ENCODE assay signal across 8 mouse cellular contexts in the genomic region with DNA sequence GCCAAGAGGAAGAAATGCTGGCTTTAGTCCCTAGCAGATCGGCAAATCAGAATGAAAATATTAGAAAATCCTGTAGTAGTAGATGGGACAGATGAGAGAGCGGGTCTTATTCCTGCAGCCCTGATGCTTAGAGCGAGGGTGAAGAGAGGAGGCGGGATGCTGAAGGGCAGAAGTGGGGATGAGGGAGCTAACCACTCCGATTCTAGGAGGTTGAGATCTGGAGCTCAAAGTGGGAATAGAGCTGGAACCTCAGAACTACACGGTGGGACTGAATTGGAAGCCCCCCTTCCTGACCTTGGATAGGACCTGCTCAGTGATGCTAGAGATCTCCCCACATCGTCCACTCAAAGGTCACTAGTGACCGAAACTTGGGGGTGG. TPM values are rescaled to one million over a fixed set of nuclear protein-coding genes. Genes with fewer than 3 reads are reported as not detected.
A peak's percentile ranks its signal among the peaks of the same experiment; 100 is the strongest.
DNase-seq lines count a peak whose midpoint lies in the region; ATAC-seq lines count a peak whose summit lies in the region.

No protein-coding gene starts in this region.

- H3K27ac ChIP-seq in heart, embryonic 15.5 days, result no peak overlapping the region
- no peak overlapping the region for H3K27ac ChIP-seq in brown adipose tissue, adult 24 weeks (replicated peaks; ENCODE audit: low read depth, low read length)
- H3K27ac ChIP-seq in forebrain, embryonic 16.5 days (ENCODE audit: low read length), result no peak overlapping the region
- no peak overlapping the region for H3K27ac ChIP-seq in midbrain, embryonic 10.5 days (replicated peaks)

- no peaks in the 10 kb centered on the region for H3K36me3 ChIP-seq in heart, embryonic 15.5 days
- H3K36me3 ChIP-seq in forebrain, embryonic 16.5 days (ENCODE audit: control insufficient read depth, insufficient read depth), result no peaks in the 10 kb centered on the region
- no peaks in the 10 kb centered on the region for H3K36me3 ChIP-seq in midbrain, embryonic 10.5 days

- no peak for ATAC-seq in heart, embryonic 15.5 days (replicated peaks; ENCODE audit: insufficient number of reproducible peaks, insufficient read depth, low FRiP score, low read depth)
- ATAC-seq in forebrain, embryonic 16.5 days, result peak; percentile 41
- no peak for ATAC-seq in granulocyte monocyte progenitor cell, adult 5-6 weeks (replicated peaks; ENCODE audit: poor library complexity, severe bottlenecking)

- peaks cover 35% of the 10 kb centered on the region for H3K27me3 ChIP-seq in heart, embryonic 15.5 days
- no peaks in the 10 kb centered on the region for H3K27me3 ChIP-seq in forebrain, embryonic 16.5 days (replicated peaks; ENCODE audit: control insufficient read depth, insufficient read depth, low read length)
- H3K27me3 ChIP-seq in midbrain, embryonic 10.5 days (ENCODE audit: low read depth, poor library complexity, severe bottlenecking), result peaks cover 41% of the 10 kb centered on the region

- no peaks in the 10 kb centered on the region for H3K9me3 ChIP-seq in heart, embryonic 15.5 days (replicated peaks)
- no peaks in the 10 kb centered on the region for H3K9me3 ChIP-seq in forebrain, embryonic 16.5 days (ENCODE audit: control insufficient read depth, low read length)
- H3K9me3 ChIP-seq in midbrain, embryonic 10.5 days (replicated peaks), result no peaks in the 10 kb centered on the region

- H3K4me1 ChIP-seq in heart, embryonic 15.5 days (replicated peaks), result peaks cover 15% of the 10 kb centered on the region
- H3K4me1 ChIP-seq in brown adipose tissue, adult 24 weeks (ENCODE audit: control insufficient read depth, insufficient read depth, insufficient read length, low read length), result no peaks in the 10 kb centered on the region
- H3K4me1 ChIP-seq in forebrain, embryonic 16.5 days (replicated peaks; ENCODE audit: control insufficient read depth, insufficient read depth, low read length), result peaks cover 10% of the 10 kb centered on the region
- peaks cover 9% of the 10 kb centered on the region for H3K4me1 ChIP-seq in midbrain, embryonic 10.5 days

- peak overlapping the region; percentile 52 for H3K9ac ChIP-seq in heart, embryonic 15.5 days
- H3K9ac ChIP-seq in forebrain, embryonic 16.5 days (replicated peaks; ENCODE audit: low read depth, low read length), result peak overlapping the region; percentile 76

- H3K4me2 ChIP-seq in heart, embryonic 15.5 days, result peak overlapping the region; percentile 99
- peak overlapping the region; percentile 98 for H3K4me2 ChIP-seq in forebrain, embryonic 16.5 days (ENCODE audit: low read length)

- WGBS in heart, embryonic 15.5 days, result 2% methylated on average over 8 of the region's 8 CpGs
- 1% methylated on average over 8 of the region's 8 CpGs for WGBS in forebrain, embryonic 16.5 days
- WGBS in midbrain, embryonic 10.5 days, result 3% methylated on average over 8 of the region's 8 CpGs

- no peak for DNase-seq in heart, postnatal 10 days
- DNase-seq in midbrain, embryonic 10.5 days (ENCODE audit: low spot score), result peak; percentile 34
- DNase-seq in thymus, postnatal 10 days (ENCODE audit: low spot score in 2 of 2), result no peak
- DNase-seq in gastrocnemius, postnatal 4 days (ENCODE audit: low spot score in 2 of 2), result no peak

- H3K4me3 ChIP-seq in heart, embryonic 15.5 days, result peak overlapping the region; percentile 63
- H3K4me3 ChIP-seq in brown adipose tissue, adult 24 weeks (ENCODE audit: insufficient read depth, low read depth, low read length), result peak overlapping the region; percentile 49
- peak overlapping the region; percentile 74 for H3K4me3 ChIP-seq in forebrain, embryonic 16.5 days (replicated peaks; ENCODE audit: low read length)
- peak overlapping the region; percentile 78 for H3K4me3 ChIP-seq in midbrain, embryonic 10.5 days

- intact Hi-C loops in heart, postnatal 10 days (cut with DNase I), result no loop called here

RNA-seq across cellular contexts. Expression of gene Fam184b, which starts 0.3 kb away (rescaled TPM):
- 0.24 and 0.39 TPM in 2 replicates for polyA plus RNA-seq in heart, embryonic 15.5 days (2015; fragmentation: Nextera tagmentation; extraction: Ambion mirVana)
- total RNA-seq in heart, postnatal 10 days (2021), result under 1 TPM; 0.10 to 0.12 TPM
- polyA plus RNA-seq in brown adipose tissue, adult 24 weeks (2012; ENCODE audit: insufficient read depth, insufficient read length, missing spikeins), result not detected in 2 replicates
- polyA plus RNA-seq in forebrain, embryonic 16.5 days (2015; fragmentation: Nextera tagmentation; extraction: Ambion mirVana), result 4.0 and 5.0 TPM in 2 replicates
- polyA plus RNA-seq in midbrain, embryonic 10.5 days (2016; fragmentation: Nextera tagmentation; extraction: Ambion mirVana), result 0.50 and 0.73 TPM in 2 replicates
- not detected in 2 replicates for total RNA-seq in granulocyte monocyte progenitor cell, adult 5-6 weeks (2014; fragmentation: Nextera tagmentation)
- total RNA-seq in granulocyte monocyte progenitor cell, adult 5-6 weeks (2017), result 0.43 TPM in 1 of 2 replicates, not detected in the other
- 1 to 10 TPM; 1.8 to 2.0 TPM for total RNA-seq in gastrocnemius, postnatal 4 days (2021)

RNA-seq across cellular contexts. Expression of gene Ncapg, which starts 30.0 kb away (rescaled TPM):
- polyA plus RNA-seq in heart, embryonic 15.5 days (2015; fragmentation: Nextera tagmentation; extraction: Ambion mirVana), result 27.0 and 31.6 TPM in 2 replicates
- 1 to 10 TPM; 6.7 to 7.1 TPM for total RNA-seq in heart, postnatal 10 days (2021)
- not detected in 2 replicates for polyA plus RNA-seq in brown adipose tissue, adult 24 weeks (2012; ENCODE audit: insufficient read depth, insufficient read length, missing spikeins)
- polyA plus RNA-seq in forebrain, embryonic 16.5 days (2015; fragmentation: Nextera tagmentation; extraction: Ambion mirVana), result 21.0 and 27.2 TPM in 2 replicates
- 72.8 and 75.1 TPM in 2 replicates for polyA plus RNA-seq in midbrain, embryonic 10.5 days (2016; fragmentation: Nextera tagmentation; extraction: Ambion mirVana)
- total RNA-seq in granulocyte monocyte progenitor cell, adult 5-6 weeks (2014; fragmentation: Nextera tagmentation), result 48.1 and 51.3 TPM in 2 replicates
- 80.9 and 94.9 TPM in 2 replicates for total RNA-seq in granulocyte monocyte progenitor cell, adult 5-6 weeks (2017)
- 10 to 100 TPM; 11.6 to 14.3 TPM for total RNA-seq in gastrocnemius, postnatal 4 days (2021)

Comparison
In these comparisons a context has a peak if more than half of its experiments do, and no peak if none do; other contexts are left out.
1. RNA of gene Ncapg, which starts 30.0 kb away (polyA plus RNA-seq): 72.8 to 75.1 TPM in midbrain, embryonic 10.5 days, 27.0 to 31.6 TPM in heart, embryonic 15.5 days and 21.0 to 27.2 TPM in forebrain, embryonic 16.5 days; not detected in brown adipose tissue, adult 24 weeks; every median in the first group is over 10 times any median in the second.
2. Peak in every context shown above with its lines, with median percentiles within 50 percentile points of each other: H3K4me3 ChIP-seq.